Mouse (Mus musculus): ENCODE data around the gene Ngly1. TPM values are rescaled to one million over a fixed set of nuclear protein-coding genes. Genes with fewer than 3 reads are reported as not detected.
A peak's percentile ranks its signal among the peaks of the same experiment; 100 is the strongest.

The Ngly1 gene
- total and polyA plus RNA-seq, 3 experiments: 17.0 to 37.5 (median 21.7) TPM

- Histone ChIP-seq H3K36me3 (replicated peaks in 1 of 2; ENCODE audit: control insufficient read depth in 1 of 2, insufficient read depth in 1 of 2, low read length in 1 of 2) (no peaks in the 10 kb centered on the region), H3K79me2 (replicated peaks; ENCODE audit: control insufficient read depth, extremely low read depth, insufficient read depth, poor library complexity, severe bottlenecking) (no peaks in the 10 kb centered on the region), H3K4me1 (ENCODE audit: control insufficient read depth in 1 of 2, insufficient read depth in 2 of 2) (no peaks in the 10 kb centered on the region; a peak in 1 of 4 replicates), H3K4me3 (replicated peaks in 1 of 3; ENCODE audit: low read depth in 2 of 3, low read length in 2 of 3, poor library complexity in 1 of 3) (no peak overlapping the region), H3K9ac (ENCODE audit: insufficient read depth, low read depth) (no peak overlapping the region), H3K27ac (ENCODE audit: insufficient read depth, low read depth) (no peak overlapping the region), H3K9me3 (replicated peaks; ENCODE audit: low read length) (peaks cover 11% of the 10 kb centered on the region), H3K27me3 (replicated peaks) (no peaks in the 10 kb centered on the region), H3K4me2 (ENCODE audit: insufficient read depth, low read depth, poor library complexity, severe bottlenecking) (no peak overlapping the region)
- TF ChIP-seq MAX (IDR thresholded peaks at IDR 0.05; ENCODE audit: low read length) (no peak), TBP (conservative IDR thresholded peaks at IDR 0.05; ENCODE audit: low read depth, low read length) (0 out of 2 replicates have a peak, but pooled peaks have one; percentile 22), CTCF (conservative IDR thresholded peaks at IDR 0.05 in 1 of 2, IDR thresholded peaks at IDR 0.05 in 1 of 2; ENCODE audit: low read depth in 2 of 2, low read length in 2 of 2) (no peak), ZMIZ1 (IDR thresholded peaks at IDR 0.05; ENCODE audit: low read depth, low read length) (no peak), MYC (IDR thresholded peaks at IDR 0.05; ENCODE audit: low read depth, low read length) (no peak), NRF1 (IDR thresholded peaks at IDR 0.05; ENCODE audit: low read depth, low read length) (no peak), ZC3H11A (IDR thresholded peaks at IDR 0.05; ENCODE audit: low read depth, low read length) (no peak)
- in situ Hi-C loops (cut with MboI; ENCODE audit: low pct_ligation_motif_present, low pct_unique_long_range_greater_than_20kb, low sequenced_read_pairs) (no loop called here), dilution Hi-C loops (cut with MboI; ENCODE audit: extremely low pct_ligation_motif_present, extremely low pct_unique_long_range_greater_than_20kb, low sequenced_read_pairs) (no loop called here)
- no peak for DNase-seq (ENCODE audit: extremely low read depth)
These were observed 15.6 kb upstream of the Ngly1 start for GRCm38 (mm10) chr14:16233515-16233914.

GRCm38 (mm10) chr14:16236466-16236865, 12.6 kb upstream of the Ngly1 start:
- Histone ChIP-seq H3K36me3 (replicated peaks in 1 of 2; ENCODE audit: control insufficient read depth in 1 of 2, insufficient read depth in 1 of 2, low read length in 1 of 2) (peaks cover 10 to 20% of the 10 kb centered on the region in 2 experiments), H3K27me3 (replicated peaks) (no peaks in the 10 kb centered on the region), H3K27ac (ENCODE audit: insufficient read depth, low read depth) (no peak overlapping the region), H3K4me1 (ENCODE audit: control insufficient read depth in 1 of 2, insufficient read depth in 2 of 2) (no peaks in the 10 kb centered on the region; a peak in 1 of 4 replicates), H3K4me2 (ENCODE audit: insufficient read depth, low read depth, poor library complexity, severe bottlenecking) (no peak overlapping the region), H3K4me3 (replicated peaks in 1 of 3; ENCODE audit: low read depth in 2 of 3, low read length in 2 of 3, poor library complexity in 1 of 3) (no peak overlapping the region), H3K79me2 (replicated peaks; ENCODE audit: control insufficient read depth, extremely low read depth, insufficient read depth, poor library complexity, severe bottlenecking) (no peaks in the 10 kb centered on the region), H3K9me3 (replicated peaks; ENCODE audit: low read length) (peaks cover 11% of the 10 kb centered on the region), H3K9ac (ENCODE audit: insufficient read depth, low read depth) (no peak overlapping the region)
- in situ Hi-C loops (cut with MboI; ENCODE audit: low pct_ligation_motif_present, low pct_unique_long_range_greater_than_20kb, low sequenced_read_pairs) (no loop called here), dilution Hi-C loops (cut with MboI; ENCODE audit: extremely low pct_ligation_motif_present, extremely low pct_unique_long_range_greater_than_20kb, low sequenced_read_pairs) (no loop called here)
- no peak for DNase-seq (ENCODE audit: extremely low read depth)
- no peak for TF ChIP-seq NRF1 (IDR thresholded peaks at IDR 0.05; ENCODE audit: low read depth, low read length)
- no peak for TF ChIP-seq MXI1 (IDR thresholded peaks at IDR 0.05; ENCODE audit: low read depth, low read length)
- no peak for TF ChIP-seq USF1 (IDR thresholded peaks at IDR 0.05; ENCODE audit: low read depth, low read length)
- TF ChIP-seq IRF4 (IDR thresholded peaks at IDR 0.05; ENCODE audit: low read depth, low read length): no peak
- TF ChIP-seq PAX5 (IDR thresholded peaks at IDR 0.05; ENCODE audit: low read length): no peak
- TF ChIP-seq JUN (IDR thresholded peaks at IDR 0.05; ENCODE audit: insufficient read depth, low read depth, low read length): no peak
- no peak for TF ChIP-seq SIN3A (IDR thresholded peaks at IDR 0.05; ENCODE audit: low read length)
- no peak for TF ChIP-seq ZMIZ1 (IDR thresholded peaks at IDR 0.05; ENCODE audit: low read depth, low read length)
- no peak for TF ChIP-seq CTCF (conservative IDR thresholded peaks at IDR 0.05 in 1 of 2, IDR thresholded peaks at IDR 0.05 in 1 of 2; ENCODE audit: low read depth in 2 of 2, low read length in 2 of 2)
- TF ChIP-seq JUND (conservative IDR thresholded peaks at IDR 0.05; ENCODE audit: low read depth, low read length): no peak
- TF ChIP-seq CHD2 (IDR thresholded peaks at IDR 0.05; ENCODE audit: low read length): no peak
- no peak for TF ChIP-seq MAFK (IDR thresholded peaks at IDR 0.05; ENCODE audit: insufficient replicate concordance, low read length)
- TF ChIP-seq ZNF384 (IDR thresholded peaks at IDR 0.05; ENCODE audit: low read depth, low read length): no peak
- TF ChIP-seq HCFC1 (IDR thresholded peaks at IDR 0.05; ENCODE audit: low read depth, low read length): no peak
